Mouse (Mus musculus) stomach, embryonic 16.5 days (tissue): Measurements from ENCODE around the gene Ankrd33b. TPM values are rescaled to one million over a fixed set of nuclear protein-coding genes. Genes with fewer than 3 reads are reported as not detected.

Source experiments
- ATAC-seq: fragments of 200-750 bp; cut with Nextera tagmentation; 2 replicates; pipeline ENCODE4 v1.8.0; 2017; ENCODE audit warnings: moderate number of reproducible peaks, moderate TSS enrichment; ENCODE audit not compliant: insufficient read depth, low FRiP score
- H3K27ac ChIP-seq: fragments of 300-500 bp; sonication (generic); 2 replicates; pipeline ENCODE4 v1.5.1; 2014; ENCODE audit warnings: low read length
- H3K27me3 ChIP-seq: fragments of 300-500 bp; sonication (generic); 2 replicates; pipeline ENCODE4 v1.6.1; 2014; ENCODE audit warnings: low read length, control low read depth, mixed read lengths; ENCODE audit not compliant: control insufficient read depth, insufficient read depth
- H3K36me3 ChIP-seq: fragments of 300-500 bp; sonication (generic); 2 replicates; pipeline ENCODE4 v1.6.1; 2014; ENCODE audit warnings: low read length; ENCODE audit not compliant: control insufficient read depth, insufficient read depth
- H3K4me1 ChIP-seq: fragments of 300-500 bp; sonication (generic); 2 replicates; pipeline ENCODE4 v1.6.1; 2014; ENCODE audit warnings: low read length, control low read depth, mixed read lengths; ENCODE audit not compliant: control insufficient read depth, insufficient read depth
- H3K4me2 ChIP-seq: fragments of 300-500 bp; sonication (generic); 2 replicates; pipeline ENCODE4 v1.6.1; 2014; ENCODE audit warnings: low read depth, low read length, mixed read lengths
- H3K4me3 ChIP-seq: fragments of 300-500 bp; sonication (generic); replicated peaks from 2 replicates; pipeline ENCODE4 v1.5.1; 2014; ENCODE audit warnings: mild to moderate bottlenecking, low read length
- H3K9ac ChIP-seq: fragments of 300-500 bp; sonication (generic); 2 replicates; pipeline ENCODE4 v1.6.1; 2014; ENCODE audit warnings: low read length
- H3K9me3 ChIP-seq: fragments of 300-500 bp; sonication (generic); replicated peaks from 2 replicates; pipeline ENCODE4 v1.6.1; 2016; ENCODE audit warnings: low read length, control low read depth; ENCODE audit not compliant: control insufficient read depth
- WGBS: fragments of 180-500 bp; shearing (Covaris S2); extraction: QIAGEN DNeasy Blood & Tissue Kit; methylation state at CpG from one replicate; pipeline ENCODE4 v1.1.7; 2014; 5-methylcytosine and 5-hydroxymethylcytosine counted together
- polyA plus RNA-seq: library from polyadenylated mRNA; unstranded; fragments of >200 nt; fragmentation: Nextera tagmentation; extraction: Ambion mirVana; gene quantifications from 2 replicates; pipeline ENCODE4 v1.2.1, GENCODE M21; 2015

Gene Ankrd33b
- polyA plus RNA-seq, 1 experiment from 2014 or later: 0.46 TPM

DNA sequence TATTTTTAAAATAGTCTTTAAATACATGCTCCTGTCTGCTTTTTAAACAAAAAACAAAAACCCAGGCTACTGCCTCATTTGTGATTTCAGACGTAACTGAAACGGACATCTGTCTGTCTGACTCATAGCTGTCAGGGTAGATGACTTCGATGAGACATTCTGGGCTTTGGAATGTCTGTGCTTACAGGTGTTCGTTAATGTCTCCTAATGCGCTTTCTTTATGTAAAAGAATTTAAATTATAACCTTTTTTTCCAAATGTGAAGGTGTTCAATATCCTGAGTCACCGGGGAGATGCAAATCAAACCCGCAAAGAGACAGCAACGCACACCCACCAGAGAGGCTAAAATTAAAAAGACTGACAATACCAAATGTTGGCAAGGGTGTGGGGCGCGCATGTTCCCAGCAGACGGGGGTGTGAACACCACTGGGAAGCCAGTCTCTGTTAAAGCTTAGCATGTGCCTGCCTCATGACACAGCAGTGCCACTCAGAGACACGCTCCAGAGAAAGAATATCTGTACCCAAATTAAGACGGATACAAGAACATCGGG is 30.3 kb downstream of the Ankrd33b start:
- no peaks in the 10 kb centered on the region for H3K9me3 ChIP-seq
- no peak overlapping the region for H3K9ac ChIP-seq
- H3K4me1 ChIP-seq: no peaks in the 10 kb centered on the region
- no peak overlapping the region for H3K4me3 ChIP-seq
- 80% methylated on average over 14 of the region's 14 CpGs for WGBS
- H3K4me2 ChIP-seq: no peak overlapping the region
- H3K27ac ChIP-seq: no peak overlapping the region
- no peaks in the 10 kb centered on the region for H3K27me3 ChIP-seq
- H3K36me3 ChIP-seq: no peaks in the 10 kb centered on the region
- no peak for ATAC-seq

DNA sequence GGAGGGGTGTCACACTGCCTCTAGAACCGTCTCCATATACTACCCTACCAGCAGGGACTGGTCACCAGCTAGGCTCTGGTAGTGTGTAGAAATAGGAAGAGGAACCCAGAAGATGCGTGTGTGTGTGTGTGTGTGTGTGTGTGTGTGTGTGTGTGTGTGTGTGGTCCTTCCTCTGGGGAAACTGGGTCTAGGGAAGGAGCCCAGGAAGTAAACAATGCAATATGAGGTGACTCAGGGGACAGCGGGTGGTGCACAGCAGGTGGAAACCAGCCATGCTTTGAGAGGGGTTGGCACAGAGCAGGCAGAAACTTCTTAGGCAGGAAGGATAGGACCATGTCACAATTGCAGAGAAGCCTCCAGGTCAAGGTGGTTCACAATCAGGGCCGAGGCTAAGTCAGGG is 30.8 kb downstream of the Ankrd33b start:
- ATAC-seq: peak; percentile 45; the same call in 1 of the 2 replicates

DNA sequence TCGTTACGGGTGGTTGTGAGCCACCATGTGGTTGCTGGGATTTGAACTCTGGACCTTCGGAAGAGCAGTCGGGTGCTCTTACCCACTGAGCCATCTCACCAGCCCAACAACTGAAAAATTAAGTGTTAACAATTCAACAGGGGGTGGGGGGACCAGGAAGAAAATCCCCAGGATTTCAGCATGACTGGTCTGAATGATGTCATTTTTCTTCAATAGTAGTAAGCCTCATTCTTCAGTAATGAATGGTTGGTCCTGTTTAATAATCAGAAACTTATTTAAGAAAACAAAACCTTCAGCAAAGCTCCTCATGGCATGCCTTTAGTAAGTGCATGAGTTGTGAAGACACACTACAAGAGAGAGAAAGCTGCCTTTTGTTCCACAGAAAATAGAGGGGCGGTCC is 32.7 kb downstream of the Ankrd33b start:
- Histone ChIP-seq H3K36me3 (no peaks in the 10 kb centered on the region), H3K27me3 (no peaks in the 10 kb centered on the region), H3K4me3 (no peak overlapping the region), H3K4me1 (no peaks in the 10 kb centered on the region), H3K9ac (no peak overlapping the region), H3K9me3 (no peaks in the 10 kb centered on the region), H3K27ac (no peak overlapping the region), H3K4me2 (no peak overlapping the region)
- ATAC-seq: no peak
- WGBS: 94% methylated on average over 5 of the region's 5 CpGs

More for the DNA sequence above, 30.8 kb downstream of the Ankrd33b start:
- Histone ChIP-seq H3K27ac (no peak overlapping the region), H3K4me3 (no peak overlapping the region), H3K27me3 (no peaks in the 10 kb centered on the region), H3K9ac (no peak overlapping the region), H3K4me2 (no peak overlapping the region), H3K36me3 (no peaks in the 10 kb centered on the region), H3K4me1 (no peaks in the 10 kb centered on the region), H3K9me3 (no peaks in the 10 kb centered on the region)
- WGBS: 48% methylated on average over 4 of the region's 4 CpGs

DNA sequence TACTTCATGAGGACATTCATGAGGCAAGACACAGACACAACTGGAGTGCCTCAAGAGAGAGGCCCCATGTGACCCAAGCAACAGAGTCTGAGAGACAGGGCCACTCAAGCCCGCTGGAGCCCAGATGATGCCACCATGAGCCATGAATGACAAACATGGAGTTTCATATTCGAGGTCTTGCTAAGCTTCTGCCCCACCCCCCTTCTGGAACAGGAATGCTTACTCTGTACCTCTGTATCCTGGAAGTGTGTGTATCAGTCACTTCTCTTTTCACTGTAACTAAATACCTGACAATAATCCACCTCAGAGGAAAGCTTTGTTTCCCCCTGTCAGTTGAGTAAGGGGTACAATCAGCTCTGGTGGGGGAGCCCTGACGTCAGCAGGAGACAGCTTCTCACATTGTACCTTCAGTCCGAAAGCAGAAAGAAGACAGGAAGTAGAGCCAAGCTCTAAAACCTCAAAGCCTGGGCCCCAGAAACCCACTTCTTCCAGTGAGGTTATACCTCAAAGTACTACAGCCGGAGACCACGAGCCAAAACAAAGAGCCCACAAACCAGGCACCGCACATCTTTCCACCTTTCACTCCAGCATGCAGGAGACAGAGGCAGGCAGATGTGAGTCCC is 34.9 kb downstream of the Ankrd33b start:
- 75% methylated on average over 7 of the region's 7 CpGs for WGBS
- H3K9ac ChIP-seq: no peak overlapping the region
- no peaks in the 10 kb centered on the region for H3K36me3 ChIP-seq
- no peak overlapping the region for H3K4me2 ChIP-seq
- no peak for ATAC-seq
- H3K4me1 ChIP-seq: no peaks in the 10 kb centered on the region
- no peaks in the 10 kb centered on the region for H3K9me3 ChIP-seq
- no peak overlapping the region for H3K4me3 ChIP-seq
- H3K27me3 ChIP-seq: no peaks in the 10 kb centered on the region
- H3K27ac ChIP-seq: no peak overlapping the region

- 57% methylated on average over 4 of the region's 4 CpGs for WGBS
These were observed 35.8 kb downstream of the Ankrd33b start for GRCm38 (mm10) chr15:31331742-31332141.

GRCm38 (mm10) chr15:31328082-31328614 is 39.4 kb downstream of the Ankrd33b start:
- Histone ChIP-seq H3K9me3 (no peaks in the 10 kb centered on the region), H3K36me3 (no peaks in the 10 kb centered on the region), H3K4me1 (no peaks in the 10 kb centered on the region), H3K4me2 (no peak overlapping the region), H3K4me3 (no peak overlapping the region), H3K27me3 (no peaks in the 10 kb centered on the region), H3K9ac (no peak overlapping the region), H3K27ac (no peak overlapping the region)
- 81% methylated on average over 9 of the region's 9 CpGs for WGBS
- ATAC-seq: no peak

More at GRCm38 (mm10) chr15:31331742-31332141, 35.8 kb downstream of the Ankrd33b start:
- Histone ChIP-seq H3K27ac (no peak overlapping the region), H3K4me1 (no peaks in the 10 kb centered on the region), H3K27me3 (no peaks in the 10 kb centered on the region), H3K9me3 (no peaks in the 10 kb centered on the region), H3K9ac (no peak overlapping the region), H3K4me3 (no peak overlapping the region), H3K36me3 (no peaks in the 10 kb centered on the region), H3K4me2 (no peak overlapping the region)
- no peak for ATAC-seq

- no peaks in the 10 kb centered on the region for H3K36me3 ChIP-seq
- no peak overlapping the region for H3K4me3 ChIP-seq
- ATAC-seq: no peak
- no peak overlapping the region for H3K27ac ChIP-seq
- 89% methylated on average over 12 of the region's 12 CpGs for WGBS
- no peak overlapping the region for H3K4me2 ChIP-seq
- H3K9me3 ChIP-seq: no peaks in the 10 kb centered on the region
- no peaks in the 10 kb centered on the region for H3K27me3 ChIP-seq
- H3K9ac ChIP-seq: no peak overlapping the region
- no peaks in the 10 kb centered on the region for H3K4me1 ChIP-seq
These were observed 41.7 kb downstream of the Ankrd33b start for GRCm38 (mm10) chr15:31325660-31326354.

GRCm38 (mm10) chr15:31324551-31324950 is 43.0 kb downstream of the Ankrd33b start:
- no peak overlapping the region for H3K27ac ChIP-seq
- 88% methylated on average over 13 of the region's 13 CpGs for WGBS
- no peak for ATAC-seq
- no peaks in the 10 kb centered on the region for H3K27me3 ChIP-seq
- no peaks in the 10 kb centered on the region for H3K36me3 ChIP-seq
- no peaks in the 10 kb centered on the region for H3K9me3 ChIP-seq
- H3K4me3 ChIP-seq: no peak overlapping the region
- H3K4me1 ChIP-seq: no peaks in the 10 kb centered on the region
- no peak overlapping the region for H3K9ac ChIP-seq
- H3K4me2 ChIP-seq: no peak overlapping the region

DNA sequence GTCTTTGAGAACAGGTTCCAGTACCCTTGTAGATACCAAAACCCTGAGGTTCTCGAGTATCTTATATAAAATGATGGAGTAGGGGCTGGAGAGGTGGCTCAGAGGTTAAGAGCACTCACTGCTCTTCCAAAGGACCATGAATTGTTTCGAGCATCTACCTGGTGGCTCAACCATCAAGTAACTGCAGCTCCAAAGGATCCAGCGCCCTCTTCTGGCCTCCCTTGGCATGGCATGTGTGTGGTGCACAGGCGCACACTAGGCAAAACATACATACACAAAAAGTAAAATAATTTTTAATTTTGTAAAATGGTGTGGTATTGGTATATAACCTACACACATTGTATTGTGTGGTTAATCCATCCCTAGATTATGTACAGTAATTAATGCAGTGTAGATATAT is 43.8 kb downstream of the Ankrd33b start:
- Histone ChIP-seq H3K4me2 (no peak overlapping the region), H3K9ac (no peak overlapping the region), H3K4me1 (0 out of 2 replicates have a peak, but pooled peaks cover 4% of the 10 kb centered on the region), H3K27ac (no peak overlapping the region), H3K4me3 (no peak overlapping the region), H3K9me3 (no peaks in the 10 kb centered on the region), H3K27me3 (no peaks in the 10 kb centered on the region), H3K36me3 (no peaks in the 10 kb centered on the region)
- ATAC-seq: no peak
- 84% methylated on average over 4 of the region's 4 CpGs for WGBS
